Mouse (Mus musculus): ENCODE results near the gene Ubtd1.

The Ubtd1 gene

DNA sequence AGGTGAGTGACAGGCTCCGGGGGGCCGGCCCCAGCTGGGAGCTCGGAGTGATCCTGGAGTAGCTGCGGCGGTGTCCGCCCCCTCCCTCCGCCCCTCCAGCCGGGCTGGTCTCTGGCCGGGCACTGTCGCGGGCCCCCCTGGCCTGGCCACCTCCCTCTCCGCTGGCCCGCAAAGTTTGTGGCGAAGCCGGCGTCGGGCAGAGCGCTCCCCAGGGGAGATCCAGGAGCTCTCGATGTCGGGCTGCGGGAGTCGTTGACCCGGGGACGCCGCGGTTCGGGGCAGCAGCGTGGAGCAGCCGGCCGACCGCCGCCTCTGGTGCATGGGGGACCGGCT lies at the start of gene Ubtd1:
Gene Ubtd1, plus strand, starts transcription at position 169 of the 333 bp plus-strand sequence.
- no peak for DNase-seq (ENCODE audit: low spot score)

DNA sequence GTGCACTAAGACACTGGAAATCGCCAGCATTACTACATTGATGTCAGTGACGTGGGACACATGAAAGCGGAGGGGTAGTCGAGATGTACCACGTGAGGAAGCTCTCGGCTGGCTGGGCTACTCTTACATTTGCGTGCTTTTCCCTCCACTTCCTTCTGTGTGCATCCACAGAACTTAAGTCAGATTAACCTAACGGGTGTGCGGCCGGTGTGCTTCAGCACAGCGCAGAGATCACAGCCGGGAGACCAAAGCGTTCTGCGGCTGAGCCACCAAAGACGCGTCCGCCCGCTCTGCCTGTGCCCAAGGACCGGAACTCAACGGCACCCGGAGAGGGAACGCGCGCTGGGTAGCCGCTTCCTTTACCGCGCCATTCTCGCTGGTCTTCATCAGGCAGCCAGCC lies 48.9 kb upstream of the Ubtd1 start:
- DNase-seq (ENCODE audit: low spot score): peak; percentile 18

DNA sequence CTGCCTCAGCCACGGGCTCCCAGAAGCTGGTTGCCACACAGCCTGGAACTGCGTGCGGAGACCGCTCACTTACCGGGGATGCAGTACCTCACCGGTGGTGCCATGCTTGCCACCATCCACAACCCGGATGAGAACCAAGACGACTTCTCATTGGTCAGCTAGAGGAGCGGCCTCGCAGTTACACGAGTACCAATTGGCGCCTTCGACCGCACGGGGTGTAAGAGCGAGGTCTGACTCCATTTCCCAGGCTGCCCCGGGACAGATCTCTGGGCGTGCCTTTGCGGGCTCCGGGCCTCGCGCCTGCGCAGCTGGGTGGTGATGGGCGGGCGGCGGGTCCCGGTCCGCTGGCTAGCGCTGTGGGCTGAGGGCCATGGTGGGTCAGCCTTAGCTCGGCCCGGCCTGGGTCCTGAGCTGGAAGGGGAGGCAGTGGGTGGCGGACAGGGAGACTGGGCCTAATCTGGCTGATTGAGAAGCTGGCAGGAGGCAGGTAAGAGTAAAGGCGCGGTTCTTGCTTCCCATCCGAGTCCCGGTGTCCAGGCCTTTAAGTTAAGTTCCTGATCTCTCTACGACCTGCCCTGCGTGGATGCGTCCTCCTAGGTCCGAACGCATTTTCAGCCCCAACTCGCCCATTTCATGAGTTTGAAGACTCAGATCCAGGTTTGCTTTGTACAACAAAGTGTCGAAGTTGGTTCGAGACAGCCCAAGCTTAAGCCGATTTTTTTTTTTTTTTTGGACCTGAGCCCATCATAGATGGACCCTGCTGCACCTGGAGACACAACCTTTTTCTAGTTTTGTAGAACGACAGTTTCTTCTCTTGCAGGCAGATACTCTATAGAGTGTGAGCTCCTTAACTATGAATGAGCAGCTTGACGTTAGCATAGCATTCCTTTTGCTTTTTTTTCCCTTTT lies 48.1 kb upstream of the Ubtd1 start, which contains the start of the genes Exosc1 and Zdhhc16:
Gene Exosc1, minus strand, starts transcription at position 245 of the 908 bp plus-strand sequence.
Gene Zdhhc16, plus strand, starts transcription at position 302 of the 908 bp plus-strand sequence.
- DNase-seq (ENCODE audit: low spot score): peak; percentile 98

DNA sequence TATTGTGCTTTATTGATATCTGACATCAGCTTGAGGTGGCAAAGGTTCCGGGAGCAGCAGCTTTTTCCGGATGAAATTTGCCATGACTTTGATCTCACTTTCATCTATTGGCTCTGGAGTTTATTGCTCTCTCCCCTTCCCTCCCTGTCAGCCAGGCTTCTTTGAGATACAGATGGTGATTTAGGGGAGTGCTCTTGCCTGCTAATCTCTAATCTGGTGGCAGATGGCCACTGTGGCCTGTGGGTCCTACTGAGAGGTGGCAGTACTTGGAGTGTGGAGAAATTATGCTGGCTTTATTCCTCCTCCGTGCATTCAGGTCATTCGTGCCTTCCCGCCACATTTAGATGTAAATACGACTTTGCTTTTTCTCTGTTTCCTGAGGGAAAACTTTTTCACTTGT lies 47.4 kb upstream of the Ubtd1 start:
- no peak for DNase-seq (ENCODE audit: low spot score)

- no peak for DNase-seq (ENCODE audit: low spot score)
Observed at GRCm38 (mm10) chr19:41935921-41936320, 45.6 kb upstream of the Ubtd1 start.

- DNase-seq (ENCODE audit: low spot score): no peak
Observed at GRCm38 (mm10) chr19:41938539-41938938, 43.0 kb upstream of the Ubtd1 start.

DNA sequence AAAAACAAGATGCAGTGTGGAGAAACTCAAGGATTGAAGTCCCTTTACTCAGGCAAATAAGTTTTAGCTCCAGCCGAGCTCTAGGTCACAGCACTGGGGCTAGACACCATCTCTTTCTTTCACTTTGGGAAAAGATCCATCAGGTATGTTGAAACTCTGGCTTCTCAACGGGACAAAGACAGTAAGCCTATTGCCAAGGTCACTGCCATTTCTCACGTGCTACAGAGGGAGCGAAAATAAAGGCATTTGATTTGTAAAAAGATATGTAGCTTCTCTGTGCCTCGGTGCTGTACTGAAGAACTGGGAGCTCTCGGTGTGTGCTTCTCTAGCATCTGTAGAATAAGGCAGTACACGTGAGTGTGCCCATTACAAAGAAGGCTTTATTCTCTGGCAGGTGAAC lies 37.7 kb upstream of the Ubtd1 start:
- DNase-seq (ENCODE audit: low spot score): no peak

DNA sequence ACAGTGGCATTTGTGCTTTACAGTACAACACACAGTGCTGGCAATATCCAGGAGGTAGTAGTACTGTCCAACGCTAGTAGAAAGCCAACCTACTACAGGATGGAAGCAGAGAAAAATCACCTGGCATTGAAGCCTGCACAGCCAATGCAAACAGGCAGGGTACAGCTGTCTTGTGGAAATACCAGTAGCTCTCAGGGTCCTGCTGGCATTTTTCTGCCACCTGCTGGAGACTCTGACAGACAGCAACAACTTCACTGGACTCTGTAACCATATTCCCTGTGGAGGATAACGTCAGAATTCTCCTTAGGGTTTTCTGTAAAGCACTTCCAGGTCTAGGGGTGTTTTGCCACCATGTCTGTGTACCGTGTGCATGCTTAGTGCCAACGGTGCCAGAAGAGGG lies 29.3 kb upstream of the Ubtd1 start:
- DNase-seq (ENCODE audit: low spot score): no peak

DNA sequence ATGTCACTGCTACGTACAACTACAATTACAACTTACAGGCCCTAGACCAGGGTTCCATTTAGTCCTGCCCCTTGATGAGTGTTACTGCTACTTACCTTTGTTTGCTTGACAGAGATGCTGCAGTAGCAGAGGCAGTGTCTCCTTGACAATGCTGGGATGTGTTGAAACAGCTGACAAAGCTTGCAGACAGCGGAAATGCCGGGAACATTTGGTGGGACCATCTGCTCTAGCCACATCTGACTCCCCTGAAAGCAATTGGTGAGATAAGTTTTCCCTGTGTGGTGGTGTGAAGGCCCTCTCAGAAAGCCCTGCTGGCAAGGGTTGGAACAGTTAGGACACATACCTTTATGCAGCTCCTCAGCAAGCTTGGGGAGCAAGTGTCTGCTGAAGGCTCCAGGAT lies 28.0 kb upstream of the Ubtd1 start:
- no peak for DNase-seq (ENCODE audit: low spot score)

GRCm38 (mm10) chr19:41969618-41970017 lies 11.9 kb upstream of the Ubtd1 start:
- DNase-seq (ENCODE audit: low spot score): no peak

DNA sequence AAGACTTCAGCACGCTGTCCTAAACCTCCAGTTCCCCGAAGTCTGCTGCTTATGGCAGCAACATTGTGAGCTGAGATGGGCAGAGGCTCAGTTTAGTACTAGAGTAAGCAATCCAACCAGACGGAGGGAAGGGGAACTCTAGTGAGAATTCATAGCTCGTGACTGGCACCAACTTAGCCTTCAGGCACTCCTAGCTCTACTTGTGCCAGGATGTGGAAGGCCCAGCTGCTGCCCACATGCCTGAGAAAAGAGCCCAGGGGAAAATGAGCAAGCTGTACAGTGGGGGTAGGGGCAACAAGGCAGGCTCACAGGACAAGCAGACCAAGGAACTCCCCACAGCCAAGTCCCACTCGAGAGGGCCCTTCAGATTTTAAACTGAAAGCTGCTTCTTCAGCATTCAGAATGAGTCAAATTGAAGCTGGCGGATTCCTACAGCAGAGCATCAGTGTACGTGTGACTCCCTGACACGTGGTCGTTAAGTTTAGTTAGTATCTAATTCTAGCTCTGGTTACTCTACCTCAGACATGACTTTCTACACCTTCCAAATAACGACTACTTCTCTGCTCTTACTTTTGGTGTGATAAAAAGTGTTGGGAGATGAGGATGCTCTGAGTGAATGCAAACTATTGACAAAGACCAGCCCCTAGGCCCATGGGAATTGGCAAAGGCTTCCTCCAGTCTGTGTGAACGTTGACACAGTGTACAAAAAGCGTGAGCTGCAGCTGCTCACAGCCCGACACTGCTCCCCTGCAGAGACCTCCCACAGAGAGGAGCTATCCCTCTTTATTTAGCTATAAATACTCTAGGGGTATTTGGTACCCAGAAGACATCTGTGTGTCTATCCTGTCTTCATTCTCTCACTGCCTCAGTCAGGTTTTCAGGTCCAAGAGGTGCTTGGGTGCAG lies 7.4 kb upstream of the Ubtd1 start:
- DNase-seq (ENCODE audit: low spot score): no peak

DNA sequence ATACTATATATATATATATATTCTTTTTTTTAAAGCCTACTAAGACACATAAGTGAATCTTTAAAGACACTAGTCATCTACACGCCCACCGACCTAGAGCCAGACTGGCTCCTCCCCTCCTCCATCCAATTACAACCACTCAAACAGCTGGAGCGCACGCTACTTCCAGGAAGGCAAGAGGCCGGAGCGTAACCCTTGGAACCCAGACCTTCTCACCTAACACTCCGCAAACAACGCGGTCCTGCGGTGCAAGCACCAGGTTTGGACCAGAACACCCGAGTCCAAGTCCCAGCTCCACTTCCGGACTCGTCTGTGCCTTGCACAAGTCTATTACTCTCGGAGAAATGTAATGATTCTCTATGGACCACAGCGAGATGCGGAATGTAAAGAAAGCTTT lies 1.1 kb upstream of the Ubtd1 start:
- DNase-seq (ENCODE audit: low spot score): peak; percentile 75

DNA sequence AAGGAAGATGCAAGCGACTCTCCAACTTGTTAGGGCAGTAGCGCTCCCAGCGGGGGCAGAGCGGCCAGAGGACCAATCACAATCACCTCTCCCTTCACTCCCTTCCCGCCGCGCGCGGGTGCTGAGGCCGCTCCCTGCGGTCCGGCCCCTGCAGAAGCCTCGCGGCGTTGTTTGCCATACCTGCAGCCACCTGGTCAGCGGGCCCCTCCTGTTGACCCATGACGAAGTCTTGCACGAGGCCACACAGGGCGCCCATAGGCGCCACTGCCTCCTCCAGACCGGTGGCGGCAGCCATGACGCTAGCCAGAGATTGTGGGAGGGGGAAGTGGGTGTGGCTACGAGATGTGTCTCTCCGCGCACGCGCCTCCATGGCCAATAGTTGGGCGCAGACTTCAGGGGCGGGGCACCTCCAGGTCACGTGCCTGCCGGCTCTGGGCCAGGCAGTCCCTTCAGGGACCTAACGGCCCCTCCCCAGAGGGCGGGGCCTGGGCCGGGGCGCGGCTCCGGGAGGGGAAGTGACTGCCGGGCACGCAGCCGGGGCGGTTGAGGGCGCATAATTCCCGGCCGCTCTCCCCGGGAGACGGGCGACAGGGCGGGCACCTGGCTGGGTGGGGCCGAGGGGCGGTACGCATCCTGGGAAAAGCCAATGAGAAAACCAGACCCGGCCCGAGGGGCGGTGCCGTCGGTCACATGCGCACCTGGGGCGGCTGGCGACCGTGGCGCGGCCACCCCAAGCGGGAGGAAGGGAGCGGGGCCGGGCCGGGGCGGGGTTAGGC lies 556 bp upstream of the Ubtd1 start, which contains the start of gene Mms19:
Gene Mms19, minus strand, starts transcription at position 339 of the 776 bp plus-strand sequence.
- peak; percentile 99 for DNase-seq (ENCODE audit: low spot score)

DNA sequence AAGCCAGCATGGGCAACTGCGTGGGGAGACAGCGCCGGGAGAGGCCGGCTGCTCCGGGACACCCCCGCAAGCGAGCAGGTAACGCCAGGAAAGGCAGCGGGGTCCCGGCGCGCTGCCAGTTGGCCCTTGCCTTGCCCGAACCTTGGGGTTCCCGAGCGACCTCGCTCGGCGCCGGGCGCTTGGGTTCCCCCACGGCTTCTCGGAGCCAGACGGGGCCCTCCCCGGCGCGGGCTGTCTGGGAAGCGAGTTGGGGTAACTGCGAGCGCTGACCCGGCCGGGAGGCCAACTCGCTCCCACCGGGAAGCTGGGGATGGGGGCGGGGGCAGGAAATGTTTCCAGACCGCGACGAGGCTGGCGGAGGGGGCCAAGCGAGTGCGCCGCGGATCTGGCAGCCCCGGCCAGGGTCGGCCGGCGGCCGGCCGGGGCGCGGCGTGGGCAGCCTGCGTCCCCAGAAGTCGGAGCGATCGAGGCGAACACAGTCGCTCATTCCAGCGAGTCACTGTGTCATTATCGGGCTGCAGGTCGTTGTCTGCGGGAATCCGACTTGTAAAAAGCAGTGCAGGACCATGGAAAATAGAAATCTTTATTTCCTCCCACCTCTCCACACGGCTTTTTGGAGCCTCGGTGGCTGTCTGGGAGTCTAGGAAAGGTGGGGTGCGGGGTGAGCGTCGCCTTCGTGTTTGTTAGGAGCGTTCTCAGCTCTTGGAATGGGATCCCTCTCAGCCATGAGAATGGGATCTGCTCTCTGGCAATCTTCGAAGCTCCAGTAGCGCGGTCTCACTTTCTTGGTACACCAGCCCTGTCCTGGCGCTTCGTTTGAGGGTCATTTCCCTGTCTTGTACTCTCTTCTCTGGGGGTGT lies 598 bp downstream of the Ubtd1 start:
- DNase-seq (ENCODE audit: low spot score): peak; percentile 42

- no peak for DNase-seq (ENCODE audit: low spot score)
Observed at GRCm38 (mm10) chr19:41982791-41983150, 1.2 kb downstream of the Ubtd1 start.

- DNase-seq (ENCODE audit: low spot score): no peak
Observed at GRCm38 (mm10) chr19:41985994-41986393, 4.4 kb downstream of the Ubtd1 start.

DNA sequence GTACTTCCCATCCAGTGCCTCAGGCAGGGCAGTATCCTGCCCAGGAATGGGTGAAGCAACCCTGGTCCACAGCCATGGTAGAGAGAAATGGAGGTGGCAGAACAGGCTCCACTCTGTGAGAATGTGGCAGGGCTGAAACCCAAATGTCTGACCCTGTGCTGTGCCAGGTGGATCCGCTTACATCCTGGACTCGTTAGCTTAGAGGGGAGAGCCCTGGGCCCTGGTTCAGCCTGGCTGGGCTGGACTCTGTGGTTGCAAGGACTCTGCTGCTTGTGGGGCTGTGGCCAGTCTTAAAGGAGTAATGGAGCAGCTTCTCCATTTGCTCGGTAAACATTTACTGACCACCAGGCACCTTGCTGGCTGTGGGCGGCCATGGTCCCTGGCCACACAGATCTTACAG lies 5.6 kb downstream of the Ubtd1 start:
- DNase-seq (ENCODE audit: low spot score): no peak

GRCm38 (mm10) chr19:41989810-41990209 lies 8.2 kb downstream of the Ubtd1 start:
- no peak for DNase-seq (ENCODE audit: low spot score)

- no peak for DNase-seq (ENCODE audit: low spot score)
Observed at GRCm38 (mm10) chr19:41991926-41992477, 10.4 kb downstream of the Ubtd1 start.

DNA sequence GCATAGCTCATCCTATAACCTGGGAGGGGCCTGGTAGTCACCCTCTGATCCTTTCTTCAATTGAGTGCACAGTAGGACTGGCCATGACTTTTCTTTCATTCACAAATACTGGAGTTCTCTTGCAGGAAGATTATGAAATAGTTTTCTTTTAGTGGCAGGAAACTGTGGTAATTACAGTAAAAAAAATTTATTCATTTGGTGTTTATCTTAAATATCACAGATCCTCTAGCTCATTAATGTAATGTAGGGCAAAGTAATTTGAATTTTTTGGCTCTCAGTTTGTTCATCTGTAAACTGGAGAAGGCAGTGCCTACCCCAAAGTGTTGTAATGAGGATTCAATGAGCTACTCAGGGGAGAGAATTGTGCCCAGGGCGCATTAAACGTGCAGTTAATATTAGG lies 11.4 kb downstream of the Ubtd1 start:
- DNase-seq (ENCODE audit: low spot score): no peak

GRCm38 (mm10) chr19:41993484-41993883 lies 11.9 kb downstream of the Ubtd1 start:
- DNase-seq (ENCODE audit: low spot score): no peak

Data from yolk sac, embryonic 10.5 days (tissue).